Mouse (Mus musculus): ENCODE measurements around the gene Gm11214. TPM values are rescaled to one million over a fixed set of nuclear protein-coding genes. Genes with fewer than 3 reads are reported as not detected.

The Gm11214 gene
- polyA plus RNA-seq, 1 experiment from 2014 or later = not detected

DNA sequence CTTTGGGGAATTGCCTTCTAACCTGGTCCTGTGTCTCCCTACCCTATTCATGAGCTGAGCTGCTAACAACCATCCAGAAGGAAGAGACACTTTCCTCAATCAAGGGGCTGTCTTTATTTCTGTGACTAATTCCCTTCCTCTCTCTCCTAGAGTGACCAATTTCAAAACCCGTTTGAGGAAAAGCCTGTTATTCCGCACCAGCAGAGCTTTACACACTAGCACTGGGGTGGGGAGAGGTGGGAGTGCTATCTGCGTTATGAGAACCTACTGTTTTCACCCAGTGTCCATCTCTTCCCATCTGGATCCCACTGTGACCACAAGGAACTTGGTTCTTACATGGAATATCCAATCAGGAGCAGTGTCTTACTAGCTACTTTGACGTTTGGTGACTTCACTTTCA lies 4.1 kb downstream of the Gm11214 start:
- no peak overlapping the region for H3K27ac ChIP-seq
- no peak overlapping the region for H3K4me2 ChIP-seq (replicated peaks)
- H3K9ac ChIP-seq = no peak overlapping the region
- WGBS = 34% methylated on average over 4 of the region's 4 CpGs
- ATAC-seq (ENCODE audit: insufficient number of reproducible peaks, insufficient read depth, low FRiP score, low TSS enrichment) = no peak
- H3K36me3 ChIP-seq = no peaks in the 10 kb centered on the region
- H3K4me1 ChIP-seq = no peaks in the 10 kb centered on the region
- no peak overlapping the region for H3K4me3 ChIP-seq
- no peaks in the 10 kb centered on the region for H3K9me3 ChIP-seq
- 0 out of 2 replicates have a peak, but pooled peaks cover 3% of the 10 kb centered on the region for H3K27me3 ChIP-seq

DNA sequence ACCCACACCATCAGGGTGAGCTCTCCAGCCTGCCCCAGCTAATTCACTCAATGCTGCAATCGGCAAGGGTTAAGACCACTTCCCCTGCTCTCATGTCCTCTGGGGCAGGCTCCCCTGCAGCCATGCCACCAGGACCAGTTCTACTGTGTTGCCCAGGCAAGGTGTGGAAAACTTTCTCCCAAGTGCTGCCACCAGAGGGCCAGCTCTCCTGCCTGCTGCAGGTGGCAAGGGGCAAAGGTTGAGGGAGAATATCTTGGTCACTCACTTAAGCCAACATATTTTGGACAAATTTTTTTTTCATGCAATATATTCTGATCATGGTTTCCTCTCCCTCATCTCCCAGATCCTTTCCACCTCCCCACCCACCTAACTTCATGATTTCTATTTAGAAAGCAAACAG lies 8.8 kb downstream of the Gm11214 start:
- Histone ChIP-seq H3K4me1 (no peaks in the 10 kb centered on the region), H3K9me3 (no peaks in the 10 kb centered on the region), H3K27ac (no peak overlapping the region), H3K36me3 (no peaks in the 10 kb centered on the region), H3K4me3 (no peak overlapping the region), H3K9ac (no peak overlapping the region), H3K4me2 (replicated peaks) (no peak overlapping the region), H3K27me3 (0 out of 2 replicates have a peak, but pooled peaks cover 3% of the 10 kb centered on the region)
- WGBS = 52% methylated on average over 1 of the region's 1 CpGs
- no peak for ATAC-seq (ENCODE audit: insufficient number of reproducible peaks, insufficient read depth, low FRiP score, low TSS enrichment)

DNA sequence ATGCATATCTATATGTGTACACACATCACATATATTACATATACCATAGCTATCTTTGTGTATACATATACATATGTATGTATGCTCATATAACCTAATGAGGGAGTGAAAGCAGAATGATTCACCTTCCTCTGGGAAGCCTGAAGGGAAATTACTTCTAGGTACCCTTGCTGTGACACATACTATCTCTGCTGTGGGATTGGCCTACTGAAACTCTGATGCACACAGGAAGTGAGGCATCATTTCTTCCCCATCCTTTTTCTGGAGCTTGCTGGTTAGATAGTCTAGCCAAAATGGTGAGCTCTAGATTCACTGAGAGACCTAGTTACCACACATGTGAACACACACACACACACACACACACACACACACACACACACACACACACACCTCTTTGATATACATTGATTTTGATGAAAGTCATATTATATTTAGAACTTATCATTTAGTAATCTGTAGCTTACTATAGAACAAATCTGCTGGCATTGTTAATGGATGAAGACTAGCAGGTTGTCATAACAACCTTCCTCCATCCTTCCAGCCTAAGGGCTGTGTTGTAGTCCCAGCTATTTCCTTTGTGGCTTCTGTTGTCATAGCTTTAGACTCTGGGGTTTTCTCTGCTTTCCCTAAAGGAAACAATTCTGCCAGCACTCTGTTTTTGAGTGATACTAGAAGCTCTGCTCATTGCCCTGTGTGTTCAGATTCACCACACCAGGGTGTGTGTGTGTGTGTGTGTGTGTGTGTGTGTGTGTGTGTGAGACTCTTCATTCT lies 19.0 kb downstream of the Gm11214 start:
- H3K9ac ChIP-seq = no peak overlapping the region
- no peak overlapping the region for H3K27ac ChIP-seq
- H3K4me1 ChIP-seq = no peaks in the 10 kb centered on the region
- no peak overlapping the region for H3K4me2 ChIP-seq (replicated peaks)
- H3K27me3 ChIP-seq = no peaks in the 10 kb centered on the region
- no peak for ATAC-seq (ENCODE audit: insufficient number of reproducible peaks, insufficient read depth, low FRiP score, low TSS enrichment)
- no peaks in the 10 kb centered on the region for H3K36me3 ChIP-seq
- H3K4me3 ChIP-seq = no peak overlapping the region
- H3K9me3 ChIP-seq = no peaks in the 10 kb centered on the region

DNA sequence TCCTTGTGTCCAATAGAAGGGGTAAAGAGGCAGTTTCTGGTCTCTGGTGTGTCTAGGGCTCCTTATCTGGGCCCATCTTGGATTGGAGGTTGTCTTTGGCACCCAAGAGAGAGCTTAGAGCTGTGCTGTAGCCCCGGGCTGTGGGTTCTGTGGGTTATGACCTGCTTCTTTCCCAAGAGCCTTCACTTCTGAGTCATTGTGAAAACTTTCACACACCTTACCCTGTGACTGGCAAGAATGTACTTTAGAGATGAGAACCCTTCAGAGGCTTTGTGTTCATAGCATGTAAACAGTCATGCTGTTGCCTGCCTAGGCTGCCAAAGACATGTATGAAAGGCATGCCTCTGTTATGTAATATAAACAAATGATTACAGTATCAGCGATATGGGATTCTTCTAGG lies 23.3 kb downstream of the Gm11214 start:
- 72% methylated on average over 2 of the region's 2 CpGs for WGBS
- H3K9ac ChIP-seq = no peak overlapping the region
- H3K36me3 ChIP-seq = no peaks in the 10 kb centered on the region
- no peaks in the 10 kb centered on the region for H3K9me3 ChIP-seq
- no peaks in the 10 kb centered on the region for H3K27me3 ChIP-seq
- H3K27ac ChIP-seq = no peak overlapping the region
- H3K4me2 ChIP-seq (replicated peaks) = no peak overlapping the region
- H3K4me1 ChIP-seq = no peaks in the 10 kb centered on the region
- no peak for ATAC-seq (ENCODE audit: insufficient number of reproducible peaks, insufficient read depth, low FRiP score, low TSS enrichment)
- H3K4me3 ChIP-seq = no peak overlapping the region

DNA sequence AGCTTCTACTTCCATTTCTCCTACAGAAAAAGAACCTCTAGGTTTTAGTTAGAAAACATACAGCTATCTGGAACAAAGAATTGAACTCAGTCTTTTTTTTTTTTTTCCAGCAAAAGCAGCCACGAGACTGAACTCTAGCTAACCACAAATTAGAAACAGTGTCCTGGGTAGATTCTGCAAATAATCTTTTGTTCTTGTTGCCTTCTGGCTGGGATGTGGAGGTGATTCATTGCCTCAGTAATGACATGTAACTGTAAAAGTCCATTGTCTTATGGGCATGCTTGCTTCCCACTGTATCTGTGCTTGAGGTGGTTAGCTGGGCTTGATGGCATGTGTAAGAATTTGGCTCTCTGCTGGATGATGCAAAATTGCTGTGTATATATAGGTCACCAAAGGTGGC lies 24.6 kb downstream of the Gm11214 start:
- H3K27ac ChIP-seq = no peak overlapping the region
- no peaks in the 10 kb centered on the region for H3K36me3 ChIP-seq
- H3K9me3 ChIP-seq = no peaks in the 10 kb centered on the region
- H3K4me3 ChIP-seq = no peak overlapping the region
- no peaks in the 10 kb centered on the region for H3K27me3 ChIP-seq
- no peak for ATAC-seq (ENCODE audit: insufficient number of reproducible peaks, insufficient read depth, low FRiP score, low TSS enrichment)
- no peaks in the 10 kb centered on the region for H3K4me1 ChIP-seq
- no peak overlapping the region for H3K9ac ChIP-seq
- no peak overlapping the region for H3K4me2 ChIP-seq (replicated peaks)
- WGBS = 17% methylated on average over 1 of the region's 1 CpGs

DNA sequence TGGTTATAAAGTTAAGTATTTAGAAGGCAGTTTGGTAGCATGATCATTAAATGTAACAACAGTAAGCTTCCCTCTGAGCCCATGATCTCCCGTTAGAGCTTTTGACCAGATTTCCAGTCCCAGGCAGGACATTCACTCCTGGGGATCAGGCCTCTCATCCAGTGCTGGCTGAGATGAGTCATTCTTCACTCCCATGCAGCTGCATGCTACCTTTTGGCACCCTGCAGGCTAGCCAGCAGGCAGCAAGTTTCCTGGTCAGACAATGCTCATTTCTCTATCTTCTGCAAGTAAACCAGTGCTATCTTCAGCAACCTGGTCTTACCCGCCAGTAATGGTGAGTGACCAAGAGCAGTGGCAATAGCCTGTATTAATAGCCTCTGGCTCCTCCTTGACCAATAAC lies 30.0 kb downstream of the Gm11214 start:
- Histone ChIP-seq H3K9me3 (no peaks in the 10 kb centered on the region), H3K4me1 (no peaks in the 10 kb centered on the region), H3K9ac (no peak overlapping the region), H3K27ac (no peak overlapping the region), H3K27me3 (no peaks in the 10 kb centered on the region), H3K4me3 (no peak overlapping the region), H3K36me3 (no peaks in the 10 kb centered on the region), H3K4me2 (replicated peaks) (no peak overlapping the region)
- 89% methylated on average over 2 of the region's 2 CpGs for WGBS
- ATAC-seq (ENCODE audit: insufficient number of reproducible peaks, insufficient read depth, low FRiP score, low TSS enrichment) = no peak

DNA sequence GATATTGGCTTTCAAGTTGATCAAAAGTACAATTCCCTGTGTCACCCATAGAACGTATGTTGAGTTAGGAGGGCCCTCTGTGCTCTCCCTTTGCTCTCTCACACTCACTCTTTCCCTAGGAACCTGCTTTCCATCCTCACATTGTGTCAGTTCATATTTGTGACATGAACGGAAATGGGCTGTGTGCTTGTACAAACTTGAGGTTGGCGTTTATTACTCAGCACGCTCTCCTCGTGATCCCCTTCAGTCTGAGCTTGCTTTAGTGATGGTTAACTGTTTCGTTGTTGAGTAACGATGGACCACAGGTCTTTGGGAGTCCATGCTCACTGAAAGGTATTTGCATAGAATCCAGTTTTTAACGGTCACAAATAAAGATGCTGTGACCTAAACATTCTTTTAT lies 36.1 kb downstream of the Gm11214 start:
- 84% methylated on average over 8 of the region's 8 CpGs for WGBS
- Histone ChIP-seq H3K27ac (no peak overlapping the region), H3K36me3 (no peaks in the 10 kb centered on the region), H3K4me1 (no peaks in the 10 kb centered on the region), H3K4me3 (no peak overlapping the region), H3K27me3 (no peaks in the 10 kb centered on the region), H3K9me3 (no peaks in the 10 kb centered on the region), H3K9ac (no peak overlapping the region), H3K4me2 (replicated peaks) (no peak overlapping the region)
- no peak for ATAC-seq (ENCODE audit: insufficient number of reproducible peaks, insufficient read depth, low FRiP score, low TSS enrichment)

DNA sequence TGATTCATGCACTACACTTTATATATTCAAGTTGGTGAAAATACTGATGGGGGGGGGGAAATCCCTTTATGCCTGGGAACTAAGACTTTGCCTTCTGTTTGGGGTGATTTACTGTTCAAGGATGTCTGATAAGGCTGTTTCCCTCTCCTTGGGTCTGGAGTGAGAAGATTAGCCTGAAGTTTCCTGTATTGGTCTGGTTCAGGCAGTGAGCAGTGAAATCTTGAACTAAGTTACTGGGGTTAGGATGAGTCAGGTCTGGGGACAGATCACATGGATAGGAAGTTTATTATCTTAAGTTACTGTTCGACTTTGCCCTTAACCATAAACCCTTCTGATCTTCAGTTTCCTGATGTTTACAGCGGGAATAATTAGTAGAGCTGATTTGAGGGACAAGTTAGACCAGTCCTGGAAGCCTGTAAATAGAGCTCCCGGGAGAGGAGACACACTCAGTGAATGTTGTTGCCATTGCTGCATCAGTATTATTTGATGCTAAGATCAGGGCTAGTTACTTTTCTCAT lies 37.6 kb downstream of the Gm11214 start:
- Histone ChIP-seq H3K4me2 (replicated peaks) (no peak overlapping the region), H3K4me1 (no peaks in the 10 kb centered on the region), H3K4me3 (no peak overlapping the region), H3K9ac (no peak overlapping the region), H3K36me3 (no peaks in the 10 kb centered on the region), H3K9me3 (no peaks in the 10 kb centered on the region), H3K27ac (no peak overlapping the region), H3K27me3 (no peaks in the 10 kb centered on the region)
- no peak for ATAC-seq (ENCODE audit: insufficient number of reproducible peaks, insufficient read depth, low FRiP score, low TSS enrichment)
- WGBS = 59% methylated on average over 3 of the region's 3 CpGs

DNA sequence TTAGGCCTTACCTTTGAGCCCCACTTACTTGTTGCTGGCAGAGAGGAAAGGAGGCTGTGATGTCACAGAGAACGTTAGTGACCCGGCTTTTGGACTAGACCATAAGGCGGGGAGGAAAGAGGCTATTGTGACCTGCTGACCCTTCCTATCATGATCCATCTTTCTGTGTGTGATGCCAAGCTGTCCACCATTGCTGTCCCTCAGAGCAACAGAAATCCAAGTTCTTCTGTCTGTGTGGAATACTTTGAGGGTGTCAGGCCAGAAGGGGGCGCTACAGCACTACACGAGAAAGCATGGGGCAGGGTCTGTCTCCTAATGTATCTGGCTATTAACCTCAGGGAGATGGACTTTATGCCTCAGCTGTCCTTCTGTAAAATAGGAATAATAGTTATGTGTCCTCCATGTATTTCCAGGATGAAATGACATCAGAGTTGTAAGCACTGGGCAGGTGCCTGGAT lies 40.8 kb downstream of the Gm11214 start, which contains the start of gene Tex48:
Gene Tex48, minus strand, starts transcription at position 51 of the 458 bp plus-strand sequence.
- ATAC-seq (ENCODE audit: insufficient number of reproducible peaks, insufficient read depth, low FRiP score, low TSS enrichment) = no peak

DNA sequence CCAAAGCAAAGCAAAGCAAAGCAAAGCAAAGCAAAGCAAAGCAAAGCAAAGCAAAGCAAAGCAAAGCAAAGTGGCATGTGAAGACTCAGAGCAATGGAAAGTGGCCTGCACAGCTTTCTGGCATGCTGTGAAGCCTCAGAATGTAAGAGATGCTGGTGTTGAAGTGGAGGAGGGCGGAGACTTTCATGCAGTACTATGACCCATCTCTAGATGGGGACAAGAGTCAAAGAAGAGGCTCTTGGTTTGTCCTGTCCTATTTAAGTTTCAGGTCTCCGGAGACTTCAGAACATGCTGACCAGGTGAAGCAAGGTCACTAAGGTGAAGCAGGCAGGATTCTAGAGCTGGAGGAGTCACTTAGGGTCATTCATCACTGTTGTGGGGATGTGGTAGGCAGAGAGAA lies 41.3 kb downstream of the Gm11214 start:
- Histone ChIP-seq H3K9ac (no peak overlapping the region), H3K27ac (no peak overlapping the region), H3K4me2 (replicated peaks) (no peak overlapping the region), H3K4me1 (no peaks in the 10 kb centered on the region), H3K27me3 (no peaks in the 10 kb centered on the region), H3K36me3 (no peaks in the 10 kb centered on the region), H3K9me3 (no peaks in the 10 kb centered on the region), H3K4me3 (no peak overlapping the region)
- WGBS = 90% methylated on average over 2 of the region's 2 CpGs
- ATAC-seq (ENCODE audit: insufficient number of reproducible peaks, insufficient read depth, low FRiP score, low TSS enrichment) = no peak

More for the DNA sequence above, 40.8 kb downstream of the Gm11214 start, which contains the start of gene Tex48:
- H3K36me3 ChIP-seq = no peaks in the 10 kb centered on the region
- H3K27ac ChIP-seq = no peak within 1 kb of the TSS
- no peak within 1 kb of the TSS for H3K9ac ChIP-seq
- H3K4me1 ChIP-seq = no peaks in the 10 kb centered on the region
- H3K4me2 ChIP-seq (replicated peaks) = no peak within 1 kb of the TSS
- no peaks in the 10 kb centered on the region for H3K27me3 ChIP-seq
- H3K4me3 ChIP-seq = no peak within 1 kb of the TSS
- H3K9me3 ChIP-seq = no peaks in the 10 kb centered on the region
- WGBS = 59% methylated on average over 5 of the region's 5 CpGs

Data from embryonic facial prominence, embryonic 12.5 days (tissue).